Mouse (Mus musculus) midbrain, embryonic 11.5 days (tissue): ENCODE measurements around the gene Mfsd1. TPM values are rescaled to one million over a fixed set of nuclear protein-coding genes. Genes with fewer than 3 reads are reported as not detected.

Experiments used
- ATAC-seq: fragments of 200-750 bp; cut with Nextera tagmentation; 2 replicates; pipeline ENCODE4 v1.8.0; 2017; ENCODE audit warnings: moderate TSS enrichment, moderate library complexity; ENCODE audit not compliant: low FRiP score
- DNase-seq: peaks from one replicate; pipeline ENCODE4 v3.0.0; 2015; ENCODE audit warnings: low spot score; ENCODE audit errors: missing footprints
- H3K27ac ChIP-seq: fragments of 300-500 bp; sonication (generic); 2 replicates; pipeline ENCODE4 v1.5.1; 2014; ENCODE audit warnings: low read depth, low read length
- H3K27me3 ChIP-seq: fragments of 300-500 bp; sonication (generic); 2 replicates; pipeline ENCODE4 v1.6.1; 2014; ENCODE audit warnings: mild to moderate bottlenecking, low read length, moderate library complexity, mixed read lengths; ENCODE audit not compliant: control insufficient read depth, insufficient read depth
- H3K36me3 ChIP-seq: fragments of 300-500 bp; sonication (generic); 2 replicates; pipeline ENCODE4 v1.6.1; 2014; ENCODE audit warnings: mild to moderate bottlenecking, low read length, moderate library complexity, mixed read lengths; ENCODE audit not compliant: control insufficient read depth, insufficient read depth
- H3K4me1 ChIP-seq: fragments of 300-500 bp; sonication (generic); 2 replicates; pipeline ENCODE4 v1.6.1; 2014; ENCODE audit warnings: low read length; ENCODE audit not compliant: control insufficient read depth, insufficient read depth
- H3K4me2 ChIP-seq: fragments of 300-500 bp; sonication (generic); 2 replicates; pipeline ENCODE4 v1.6.1; 2014; ENCODE audit warnings: mild to moderate bottlenecking, moderate library complexity
- H3K4me3 ChIP-seq: fragments of 300-500 bp; sonication (generic); 2 replicates; pipeline ENCODE4 v1.5.1; 2014; ENCODE audit warnings: low read depth, low read length
- H3K9ac ChIP-seq: fragments of 300-500 bp; sonication (generic); 2 replicates; pipeline ENCODE4 v1.6.1; 2014; ENCODE audit warnings: low read length
- H3K9me3 ChIP-seq: fragments of 300-500 bp; sonication (generic); 2 replicates; pipeline ENCODE4 v1.6.1; 2016; ENCODE audit warnings: low read length; ENCODE audit not compliant: control insufficient read depth
- WGBS: fragments of 180-500 bp; shearing (Covaris S2); extraction: QIAGEN DNeasy Blood & Tissue Kit; methylation state at CpG from one replicate; pipeline ENCODE4 v1.1.7; 2014; 5-methylcytosine and 5-hydroxymethylcytosine counted together
- polyA plus RNA-seq: library from polyadenylated mRNA; unstranded; fragments of >200 nt; fragmentation: Nextera tagmentation; extraction: Ambion mirVana; gene quantifications from 2 replicates; pipeline ENCODE4 v1.2.1, GENCODE M21; 2014

The Mfsd1 gene
- polyA plus RNA-seq, 1 experiment from 2014 or later: 68.0 TPM

GRCm38 (mm10) chr3:67564731-67565357 lies 17.7 kb upstream of the Mfsd1 start:
- no peak overlapping the region for H3K4me2 ChIP-seq
- H3K9ac ChIP-seq: no peak overlapping the region
- 65% methylated on average over 5 of the region's 5 CpGs for WGBS
- DNase-seq (no peak), ATAC-seq (0 out of 2 replicates have a peak, but pooled peaks have one; percentile 46)
- H3K4me1 ChIP-seq: no peaks in the 10 kb centered on the region
- no peaks in the 10 kb centered on the region for H3K27me3 ChIP-seq
- no peaks in the 10 kb centered on the region; the same call in 1 of the 2 replicates for H3K9me3 ChIP-seq
- no peaks in the 10 kb centered on the region for H3K36me3 ChIP-seq
- no peak overlapping the region for H3K27ac ChIP-seq
- no peak overlapping the region for H3K4me3 ChIP-seq

- DNase-seq: no peak
- Histone ChIP-seq H3K4me1 (no peaks in the 10 kb centered on the region), H3K27me3 (no peaks in the 10 kb centered on the region), H3K4me3 (no peak overlapping the region), H3K36me3 (no peaks in the 10 kb centered on the region), H3K9me3 (no peaks in the 10 kb centered on the region; the same call in 1 of the 2 replicates), H3K9ac (no peak overlapping the region), H3K4me2 (no peak overlapping the region), H3K27ac (no peak overlapping the region)
- WGBS: 79% methylated on average over 8 of the region's 8 CpGs
- no peak for ATAC-seq
Observed at GRCm38 (mm10) chr3:67565540-67566227, 16.9 kb upstream of the Mfsd1 start.

- H3K36me3 ChIP-seq: no peaks in the 10 kb centered on the region
- H3K4me3 ChIP-seq: no peak overlapping the region
- 26% methylated on average over 17 of the region's 17 CpGs for WGBS
- no peaks in the 10 kb centered on the region for H3K4me1 ChIP-seq
- H3K4me2 ChIP-seq: peak overlapping the region; percentile 30; the same call in 1 of the 2 replicates
- peak; percentile 96 for DNase-seq
- no peaks in the 10 kb centered on the region; the same call in 1 of the 2 replicates for H3K9me3 ChIP-seq
- no peaks in the 10 kb centered on the region for H3K27me3 ChIP-seq
- peak; percentile 61 for ATAC-seq
- H3K9ac ChIP-seq: no peak overlapping the region
- no peak overlapping the region for H3K27ac ChIP-seq
Observed at GRCm38 (mm10) chr3:67568015-67568618, 14.4 kb upstream of the Mfsd1 start.

DNA sequence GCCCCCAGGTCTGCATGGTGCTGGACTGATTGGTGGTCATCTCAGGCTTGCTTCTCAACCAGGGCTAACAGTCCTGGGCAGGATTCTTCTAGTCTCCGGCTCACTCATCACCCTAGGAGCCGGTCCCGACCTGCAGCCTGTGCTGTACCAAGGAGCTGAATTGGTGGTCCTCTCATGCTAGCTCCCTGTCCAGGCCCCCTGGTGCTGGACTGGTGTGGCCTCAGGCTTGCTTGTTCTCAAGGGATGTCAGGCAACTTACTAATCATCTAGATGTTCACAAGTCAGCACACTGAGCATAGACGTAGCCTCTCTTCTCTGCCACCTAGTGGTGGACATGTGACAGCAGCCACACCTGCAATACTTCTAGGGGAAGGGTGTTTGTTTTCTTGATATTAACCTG lies 9.6 kb upstream of the Mfsd1 start:
- H3K36me3 ChIP-seq: no peaks in the 10 kb centered on the region
- H3K27ac ChIP-seq: no peak overlapping the region
- H3K9me3 ChIP-seq: no peaks in the 10 kb centered on the region
- 63% methylated on average over 4 of the region's 4 CpGs for WGBS
- DNase-seq: peak; percentile 87
- peak; percentile 61 for ATAC-seq
- no peaks in the 10 kb centered on the region for H3K4me1 ChIP-seq
- no peak overlapping the region for H3K4me2 ChIP-seq
- no peak overlapping the region for H3K9ac ChIP-seq
- H3K4me3 ChIP-seq: no peak overlapping the region
- H3K27me3 ChIP-seq: no peaks in the 10 kb centered on the region

DNA sequence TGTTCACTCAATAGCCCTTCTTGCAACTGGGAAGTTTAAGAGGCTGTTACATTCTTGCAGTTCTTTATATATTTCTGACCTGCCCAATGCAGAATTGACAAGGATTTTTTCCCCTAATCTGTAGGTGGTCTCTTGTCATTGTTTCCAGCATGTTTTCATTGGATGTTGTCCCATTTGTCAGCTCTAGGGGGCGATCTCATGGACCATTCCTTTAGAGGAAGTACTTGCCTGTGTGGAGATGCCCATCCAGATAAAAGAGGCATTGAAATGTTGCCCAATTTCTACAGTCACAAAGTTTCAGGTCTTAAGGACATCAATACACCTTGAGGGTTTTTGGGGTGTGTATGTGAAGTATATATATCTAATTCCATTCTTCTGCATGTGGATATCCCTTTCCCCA lies 9.0 kb upstream of the Mfsd1 start:
- Histone ChIP-seq H3K9ac (no peak overlapping the region), H3K4me3 (no peak overlapping the region), H3K27ac (no peak overlapping the region), H3K4me2 (no peak overlapping the region), H3K4me1 (no peaks in the 10 kb centered on the region), H3K9me3 (no peaks in the 10 kb centered on the region), H3K27me3 (no peaks in the 10 kb centered on the region), H3K36me3 (no peaks in the 10 kb centered on the region)
- ATAC-seq (no peak), DNase-seq (no peak)
- 0% methylated on average over 1 of the region's 1 CpGs for WGBS

DNA sequence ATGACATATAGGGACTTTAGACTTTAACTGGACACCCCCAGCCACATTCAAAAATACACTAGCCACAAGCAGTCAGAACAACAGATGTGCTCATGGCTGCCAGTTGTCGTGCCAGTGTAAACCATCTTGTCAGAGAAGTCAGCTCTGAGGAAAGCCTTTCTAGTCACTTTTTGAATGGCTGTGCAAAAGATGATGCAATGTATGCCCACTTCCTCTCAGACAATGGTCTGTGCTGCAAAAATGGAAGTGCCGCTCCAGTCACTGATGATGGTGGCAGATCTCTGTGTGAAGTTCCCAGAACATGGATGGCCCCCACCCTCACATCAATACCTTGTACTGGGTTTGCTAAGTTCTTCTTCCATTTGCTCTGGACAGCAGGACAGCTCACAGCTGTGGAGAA lies 6.3 kb upstream of the Mfsd1 start:
- no peaks in the 10 kb centered on the region for H3K36me3 ChIP-seq
- H3K9me3 ChIP-seq: no peaks in the 10 kb centered on the region
- no peak overlapping the region for H3K4me3 ChIP-seq
- no peak overlapping the region for H3K9ac ChIP-seq
- 93% methylated on average over 2 of the region's 2 CpGs for WGBS
- no peak for ATAC-seq
- DNase-seq: no peak
- no peaks in the 10 kb centered on the region for H3K27me3 ChIP-seq
- no peak overlapping the region for H3K27ac ChIP-seq
- H3K4me1 ChIP-seq: no peaks in the 10 kb centered on the region
- H3K4me2 ChIP-seq: no peak overlapping the region

GRCm38 (mm10) chr3:67576724-67577123 lies 5.8 kb upstream of the Mfsd1 start:
- H3K4me3 ChIP-seq: no peak overlapping the region
- no peak for DNase-seq
- 89% methylated on average over 6 of the region's 6 CpGs for WGBS
- H3K4me1 ChIP-seq: no peaks in the 10 kb centered on the region
- ATAC-seq: no peak
- H3K4me2 ChIP-seq: no peak overlapping the region
- no peak overlapping the region for H3K27ac ChIP-seq
- H3K36me3 ChIP-seq: no peaks in the 10 kb centered on the region
- H3K27me3 ChIP-seq: no peaks in the 10 kb centered on the region
- no peak overlapping the region for H3K9ac ChIP-seq
- no peaks in the 10 kb centered on the region for H3K9me3 ChIP-seq

- Histone ChIP-seq H3K36me3 (no peaks in the 10 kb centered on the region), H3K27ac (no peak overlapping the region), H3K9ac (peak overlapping the region; percentile 81), H3K4me2 (peak overlapping the region; percentile 63), H3K9me3 (no peaks in the 10 kb centered on the region), H3K4me3 (peak overlapping the region; percentile 87), H3K27me3 (no peaks in the 10 kb centered on the region), H3K4me1 (peaks cover 8% of the 10 kb centered on the region; the same call in 1 of the 2 replicates)
- DNase-seq: no peak
- 23% methylated on average over 16 of the region's 16 CpGs for WGBS
- no peak for ATAC-seq
Observed at GRCm38 (mm10) chr3:67583125-67583845, 744 bp downstream of the Mfsd1 start.
